Mouse (Mus musculus) embryonic facial prominence, embryonic 14.5 days (tissue): ENCODE results near the gene Bdnf. TPM values are rescaled to one million over a fixed set of nuclear protein-coding genes. Genes with fewer than 3 reads are reported as not detected.

Source experiments
- ATAC-seq: fragments of 200-750 bp; cut with Nextera tagmentation; 2 replicates; pipeline ENCODE4 v1.8.0; 2017; ENCODE audit warnings: low read depth, moderate number of reproducible peaks, moderate TSS enrichment
- DNase-seq: peaks from one replicate; pipeline ENCODE4 v3.0.0-alpha.2; 2015; ENCODE audit warnings: low spot score
- H3K27ac ChIP-seq: fragments of 300-500 bp; sonication (generic); replicated peaks from 2 replicates; pipeline ENCODE4 v1.5.1; 2014; ENCODE audit warnings: low read depth, mild to moderate bottlenecking, low read length, moderate library complexity
- H3K27me3 ChIP-seq: fragments of 300-500 bp; sonication (generic); replicated peaks from 2 replicates; pipeline ENCODE4 v1.6.1; 2014; ENCODE audit warnings: low read length; ENCODE audit not compliant: control insufficient read depth, insufficient read depth
- H3K36me3 ChIP-seq: fragments of 300-500 bp; sonication (generic); 2 replicates; pipeline ENCODE4 v1.6.1; 2014; ENCODE audit warnings: low read length, mixed read lengths; ENCODE audit not compliant: control insufficient read depth, insufficient read depth
- H3K4me1 ChIP-seq: fragments of 300-500 bp; sonication (generic); 2 replicates; pipeline ENCODE4 v1.6.1; 2014; ENCODE audit warnings: antibody characterized with exemption, low read length; ENCODE audit not compliant: control insufficient read depth, insufficient read depth
- H3K4me2 ChIP-seq: fragments of 300-500 bp; sonication (generic); 2 replicates; pipeline ENCODE4 v1.6.1; 2014; ENCODE audit warnings: low read depth, mild to moderate bottlenecking, low read length, moderate library complexity, mixed read lengths
- H3K4me3 ChIP-seq: fragments of 300-500 bp; sonication (generic); 2 replicates; pipeline ENCODE4 v1.5.1; 2014; ENCODE audit warnings: low read depth, mild to moderate bottlenecking, low read length
- H3K9ac ChIP-seq: fragments of 300-500 bp; sonication (generic); 2 replicates; pipeline ENCODE4 v1.6.1; 2014; ENCODE audit warnings: low read depth, mild to moderate bottlenecking, low read length, moderate library complexity, mixed read lengths
- H3K9me3 ChIP-seq: fragments of 300-500 bp; sonication (generic); 2 replicates; pipeline ENCODE4 v1.6.1; 2016; ENCODE audit warnings: low read length; ENCODE audit not compliant: control insufficient read depth
- WGBS: fragments of 180-500 bp; shearing (Covaris S2); extraction: QIAGEN DNeasy Blood & Tissue Kit; methylation state at CpG from one replicate; pipeline ENCODE4 v1.1.7; 2014; 5-methylcytosine and 5-hydroxymethylcytosine counted together
- polyA plus RNA-seq: library from polyadenylated mRNA; unstranded; fragments of >200 nt; fragmentation: Nextera tagmentation; extraction: Ambion mirVana; gene quantifications from 2 replicates; pipeline ENCODE4 v1.2.1, GENCODE M21; 2014

The Bdnf gene
- 3.2 and 3.6 TPM in 2 replicates for polyA plus RNA-seq

GRCm38 (mm10) chr2:109674532-109674931 lies at the start of gene Bdnf:
Bdnf (plus strand) TSS chr2:109674700.
- WGBS: 1% methylated on average over 15 of the region's 15 CpGs
- Histone ChIP-seq H3K9me3 (no peaks in the 10 kb centered on the region), H3K4me2 (peak within 1 kb of the TSS; percentile 72), H3K27ac (no peak within 1 kb of the TSS), H3K4me3 (peak within 1 kb of the TSS; percentile 37), H3K27me3 (peaks cover 60% of the 10 kb centered on the region), H3K4me1 (peaks cover 21% of the 10 kb centered on the region), H3K9ac (no peak within 1 kb of the TSS), H3K36me3 (no peaks in the 10 kb centered on the region)
- ATAC-seq (no peak), DNase-seq (no peak)

GRCm38 (mm10) chr2:109626864-109627263 lies 47.6 kb upstream of the Bdnf start:
- Histone ChIP-seq H3K27me3 (no peaks in the 10 kb centered on the region), H3K4me1 (no peaks in the 10 kb centered on the region), H3K4me3 (no peak overlapping the region), H3K9me3 (no peaks in the 10 kb centered on the region), H3K9ac (no peak overlapping the region), H3K36me3 (no peaks in the 10 kb centered on the region), H3K4me2 (no peak overlapping the region), H3K27ac (no peak overlapping the region)
- no peak for ATAC-seq
- DNase-seq: no peak
- WGBS: 74% methylated on average over 6 of the region's 6 CpGs

- Histone ChIP-seq H3K27ac (no peak overlapping the region), H3K27me3 (peaks cover 60% of the 10 kb centered on the region), H3K4me1 (peaks cover 21% of the 10 kb centered on the region), H3K4me2 (peak overlapping the region; percentile 72), H3K9me3 (no peaks in the 10 kb centered on the region), H3K36me3 (no peaks in the 10 kb centered on the region), H3K4me3 (peak overlapping the region; percentile 37), H3K9ac (no peak overlapping the region)
- under 1% methylated on average over 48 of the region's 48 CpGs for WGBS
- ATAC-seq: no peak
- DNase-seq: no peak
Observed at GRCm38 (mm10) chr2:109673509-109674455, 718 bp upstream of the Bdnf start.

- H3K9me3 ChIP-seq: no peaks in the 10 kb centered on the region
- H3K9ac ChIP-seq: no peak overlapping the region
- no peak for DNase-seq
- H3K4me2 ChIP-seq: no peak overlapping the region
- H3K4me1 ChIP-seq: peaks cover 21% of the 10 kb centered on the region
- H3K4me3 ChIP-seq: no peak overlapping the region
- 11% methylated on average over 11 of the region's 11 CpGs for WGBS
- H3K27ac ChIP-seq: no peak overlapping the region
- no peaks in the 10 kb centered on the region for H3K36me3 ChIP-seq
- ATAC-seq: no peak
- peaks cover 60% of the 10 kb centered on the region for H3K27me3 ChIP-seq
Observed at GRCm38 (mm10) chr2:109675051-109675450, 551 bp downstream of the Bdnf start.

GRCm38 (mm10) chr2:109675973-109676617 lies 1.6 kb downstream of the Bdnf start:
- Histone ChIP-seq H3K4me3 (peak overlapping the region; percentile 13), H3K4me2 (peak overlapping the region; percentile 89), H3K9ac (no peak overlapping the region), H3K9me3 (no peaks in the 10 kb centered on the region), H3K36me3 (no peaks in the 10 kb centered on the region), H3K27me3 (peaks cover 64% of the 10 kb centered on the region), H3K27ac (no peak overlapping the region), H3K4me1 (peaks cover 21% of the 10 kb centered on the region)
- WGBS: under 1% methylated on average over 29 of the region's 29 CpGs
- ATAC-seq: no peak
- DNase-seq: peak; percentile 76

- no peak overlapping the region for H3K9ac ChIP-seq
- no peaks in the 10 kb centered on the region for H3K36me3 ChIP-seq
- H3K4me2 ChIP-seq: peak overlapping the region; percentile 89
- H3K27ac ChIP-seq: no peak overlapping the region
- H3K27me3 ChIP-seq: peaks cover 64% of the 10 kb centered on the region
- H3K9me3 ChIP-seq: no peaks in the 10 kb centered on the region
- no peak for DNase-seq
- no peak overlapping the region; the same call in 1 of the 2 replicates for H3K4me3 ChIP-seq
- no peak for ATAC-seq
- H3K4me1 ChIP-seq: peaks cover 21% of the 10 kb centered on the region
- 1% methylated on average over 5 of the region's 6 CpGs for WGBS
Observed at GRCm38 (mm10) chr2:109676618-109676974, 2.1 kb downstream of the Bdnf start.

GRCm38 (mm10) chr2:109677221-109678089 lies 3.0 kb downstream of the Bdnf start:
- Histone ChIP-seq H3K27ac (no peak overlapping the region; the same call in 1 of the 2 replicates), H3K27me3 (peaks cover 60% of the 10 kb centered on the region), H3K4me1 (peaks cover 21% of the 10 kb centered on the region), H3K4me2 (peak overlapping the region; percentile 89), H3K9ac (peak overlapping the region; percentile 54; the same call in 1 of the 2 replicates), H3K4me3 (peak overlapping the region; percentile 47), H3K36me3 (no peaks in the 10 kb centered on the region), H3K9me3 (no peaks in the 10 kb centered on the region)
- ATAC-seq (peak; percentile 62), DNase-seq (no peak)
- under 1% methylated on average over 31 of the region's 50 CpGs for WGBS

GRCm38 (mm10) chr2:109678090-109678409 lies 3.5 kb downstream of the Bdnf start:
- peak overlapping the region; percentile 26; the same call in 1 of the 2 replicates for H3K9ac ChIP-seq
- H3K36me3 ChIP-seq: no peaks in the 10 kb centered on the region

More at GRCm38 (mm10) chr2:109678090-109678409, 3.5 kb downstream of the Bdnf start:
- Histone ChIP-seq H3K4me2 (peak overlapping the region; percentile 89), H3K9me3 (no peaks in the 10 kb centered on the region), H3K27me3 (peaks cover 54% of the 10 kb centered on the region), H3K27ac (no peak overlapping the region), H3K4me1 (peaks cover 21% of the 10 kb centered on the region), H3K4me3 (peak overlapping the region; percentile 47)
- ATAC-seq (peak; percentile 86), DNase-seq (peak; percentile 84)
- whole genome bisulfite sequencing: 0% methylated on average over 14 of the region's 18 CpGs
